Mouse (Mus musculus): Measurements from ENCODE around the gene 6430628N08Rik. TPM values are rescaled to one million over a fixed set of nuclear protein-coding genes. Genes with fewer than 3 reads are reported as not detected.

Gene 6430628N08Rik
- polyA plus RNA-seq, 1 experiment, result not detected

DNA sequence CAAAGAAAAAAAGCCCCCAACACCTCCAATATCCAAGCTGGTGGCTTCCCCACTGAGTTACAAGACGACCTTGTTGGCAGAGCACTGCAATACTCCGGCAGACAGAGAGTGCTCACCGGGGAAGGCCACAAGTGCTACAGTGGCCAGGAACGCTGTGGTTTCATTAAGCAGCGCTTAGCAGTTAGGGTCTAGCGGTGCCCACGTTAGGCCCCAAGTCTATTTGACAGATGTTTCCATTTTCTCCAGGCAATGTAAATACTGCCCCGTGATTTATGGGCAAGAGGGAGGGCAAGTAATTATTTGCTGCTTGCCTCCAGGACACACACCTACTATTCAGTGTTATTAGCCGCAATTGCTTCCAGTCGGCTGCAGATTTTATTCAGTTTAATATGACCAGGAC lies 26.6 kb upstream of the 6430628N08Rik start:
- TF ChIP-seq POLR2A (IDR thresholded peaks at IDR 0.05; ENCODE audit: low read depth, low read length) (no peak), CTCF (conservative IDR thresholded peaks at IDR 0.05; ENCODE audit: insufficient read depth, insufficient read length, low read depth, low read length) (no peak)
- H3K4me3 ChIP-seq (ENCODE audit: insufficient read depth, low read depth, low read length), result no peak overlapping the region
- H3K4me1 ChIP-seq (ENCODE audit: control insufficient read depth, insufficient read depth, low read length), result no peaks in the 10 kb centered on the region
- no peak for DNase-seq
- peaks cover 1% of the 10 kb centered on the region for H3K36me3 ChIP-seq (ENCODE audit: control insufficient read depth, insufficient read depth, low read length)
- no peaks in the 10 kb centered on the region for H3K27me3 ChIP-seq (replicated peaks; ENCODE audit: control insufficient read depth, insufficient read depth, low read length)
- WGBS, result 57% methylated on average over 10 of the region's 10 CpGs
- H3K27ac ChIP-seq (ENCODE audit: insufficient read depth, low read depth, low read length), result no peak overlapping the region

DNA sequence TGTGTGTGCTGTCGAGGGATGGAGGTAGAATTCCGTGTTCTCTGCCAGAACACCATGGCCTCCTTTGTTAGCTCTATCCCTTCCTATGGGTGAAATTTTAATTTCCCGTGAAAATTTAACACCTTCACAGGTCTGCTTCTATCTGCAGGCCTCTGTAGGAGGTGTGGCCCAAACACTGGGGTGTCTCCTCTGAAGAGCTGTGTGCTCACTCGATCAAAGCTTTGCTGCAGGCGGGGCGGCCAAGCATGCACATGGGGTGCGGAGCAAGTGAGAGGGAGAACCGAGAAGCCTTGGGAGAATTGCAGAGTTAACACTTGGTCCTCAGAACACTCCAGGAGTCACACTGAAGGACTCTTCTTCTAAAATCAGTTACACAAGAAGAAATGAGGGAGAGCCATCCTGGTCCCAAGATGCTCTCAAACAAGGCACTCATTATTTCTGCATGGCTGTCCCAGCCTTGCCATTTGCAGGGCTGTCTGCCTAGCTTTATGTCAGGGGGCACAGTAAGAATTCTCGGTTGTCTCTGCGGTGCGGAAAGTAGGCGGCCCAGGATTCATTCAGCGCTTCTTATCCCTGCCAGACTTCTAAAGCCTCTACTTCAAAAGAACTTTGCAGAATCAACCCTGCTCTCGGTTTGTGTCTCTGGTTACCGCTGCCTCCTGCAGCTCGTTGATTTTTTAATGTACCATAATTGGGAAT lies 20.8 kb upstream of the 6430628N08Rik start:
- Histone ChIP-seq H3K27me3 (replicated peaks; ENCODE audit: control insufficient read depth, insufficient read depth, low read length) (no peaks in the 10 kb centered on the region), H3K36me3 (ENCODE audit: control insufficient read depth, insufficient read depth, low read length) (peaks cover 3% of the 10 kb centered on the region; the same call in 1 of the 2 replicates), H3K4me3 (ENCODE audit: insufficient read depth, low read depth, low read length) (no peak overlapping the region), H3K27ac (ENCODE audit: insufficient read depth, low read depth, low read length) (no peak overlapping the region), H3K4me1 (ENCODE audit: control insufficient read depth, insufficient read depth, low read length) (no peaks in the 10 kb centered on the region)
- TF ChIP-seq CTCF (conservative IDR thresholded peaks at IDR 0.05; ENCODE audit: insufficient read depth, insufficient read length, low read depth, low read length) (no peak), POLR2A (IDR thresholded peaks at IDR 0.05; ENCODE audit: low read depth, low read length) (no peak)
- 64% methylated on average over 16 of the region's 16 CpGs for WGBS
- no peak for DNase-seq

DNA sequence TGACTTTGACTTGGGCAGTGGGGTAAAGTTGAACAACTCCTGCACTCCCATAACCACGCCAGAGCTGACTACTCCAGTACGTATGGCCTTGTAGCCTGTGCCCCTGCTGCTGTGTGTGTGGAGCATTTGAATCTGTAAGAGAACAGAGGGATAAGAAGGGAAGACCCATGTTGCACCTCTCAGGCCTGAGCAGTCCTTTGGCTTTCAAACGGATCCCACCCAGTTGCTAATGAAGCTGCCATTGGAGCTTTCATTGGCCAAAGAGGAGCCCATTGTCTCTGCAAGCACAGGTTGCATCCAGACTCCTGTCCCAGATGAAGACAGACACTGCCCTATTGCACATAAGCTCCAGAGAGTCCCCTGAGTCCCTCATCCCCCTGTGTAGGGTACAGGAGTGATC lies 17.2 kb upstream of the 6430628N08Rik start:
- Histone ChIP-seq H3K36me3 (ENCODE audit: control insufficient read depth, insufficient read depth, low read length) (peaks cover 3% of the 10 kb centered on the region; the same call in 1 of the 2 replicates), H3K4me3 (ENCODE audit: insufficient read depth, low read depth, low read length) (no peak overlapping the region), H3K4me1 (ENCODE audit: control insufficient read depth, insufficient read depth, low read length) (no peaks in the 10 kb centered on the region), H3K27ac (ENCODE audit: insufficient read depth, low read depth, low read length) (no peak overlapping the region), H3K27me3 (replicated peaks; ENCODE audit: control insufficient read depth, insufficient read depth, low read length) (no peaks in the 10 kb centered on the region)
- WGBS, result 91% methylated on average over 3 of the region's 3 CpGs
- TF ChIP-seq CTCF (conservative IDR thresholded peaks at IDR 0.05; ENCODE audit: insufficient read depth, insufficient read length, low read depth, low read length) (no peak), POLR2A (IDR thresholded peaks at IDR 0.05; ENCODE audit: low read depth, low read length) (no peak)
- DNase-seq, result no peak

DNA sequence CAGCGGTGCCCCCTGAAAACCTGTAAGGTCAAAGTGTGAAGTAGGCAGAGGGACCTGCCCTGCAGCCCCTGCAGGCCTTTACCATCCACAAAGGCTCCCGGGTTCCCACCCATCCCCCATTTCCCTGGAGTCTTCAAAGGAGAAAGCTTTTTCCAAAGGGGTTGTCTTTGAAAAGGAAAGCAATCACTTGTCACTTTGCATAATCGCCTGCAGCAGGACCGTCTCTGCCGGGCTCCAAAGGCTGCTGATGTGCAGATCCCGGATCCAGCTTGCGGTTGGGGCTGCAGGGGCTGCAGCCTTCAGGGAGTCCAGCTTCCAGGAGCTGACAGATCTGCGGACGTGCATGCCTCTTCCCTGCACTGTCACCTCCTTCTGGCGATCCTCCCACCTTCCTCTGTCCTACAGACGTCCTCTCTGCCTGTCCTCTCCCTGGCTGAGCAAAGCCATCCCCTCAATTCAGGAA lies 12.2 kb upstream of the 6430628N08Rik start:
- H3K4me3 ChIP-seq (ENCODE audit: insufficient read depth, low read depth, low read length), result no peak overlapping the region
- WGBS, result 35% methylated on average over 11 of the region's 11 CpGs

DNA sequence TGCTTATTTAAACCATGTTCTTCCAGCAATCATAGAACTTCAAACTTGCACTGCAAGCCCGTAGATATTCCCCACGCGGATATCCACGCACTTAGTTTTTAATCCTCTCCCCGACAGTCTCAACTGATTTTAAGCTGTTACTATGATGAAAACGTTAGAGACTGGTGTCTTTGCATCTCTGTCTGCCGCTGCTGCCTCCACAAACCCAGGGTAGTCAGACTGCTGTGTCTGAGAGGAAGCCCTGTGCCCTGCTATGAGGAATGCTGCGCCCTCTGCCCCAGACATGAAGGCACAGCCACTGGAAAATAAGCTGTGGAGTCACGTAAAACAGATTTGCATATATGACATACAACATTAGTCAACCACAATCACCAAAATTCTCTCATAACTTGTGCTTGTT lies 11.6 kb upstream of the 6430628N08Rik start:
- DNase-seq, result no peak
- no peaks in the 10 kb centered on the region for H3K4me1 ChIP-seq (ENCODE audit: control insufficient read depth, insufficient read depth, low read length)
- 68% methylated on average over 9 of the region's 9 CpGs for WGBS
- H3K27ac ChIP-seq (ENCODE audit: insufficient read depth, low read depth, low read length), result no peak overlapping the region
- no peaks in the 10 kb centered on the region for H3K27me3 ChIP-seq (replicated peaks; ENCODE audit: control insufficient read depth, insufficient read depth, low read length)
- no peaks in the 10 kb centered on the region; the same call in 1 of the 2 replicates for H3K36me3 ChIP-seq (ENCODE audit: control insufficient read depth, insufficient read depth, low read length)
- no peak overlapping the region for H3K4me3 ChIP-seq (ENCODE audit: insufficient read depth, low read depth, low read length)
- TF ChIP-seq POLR2A (IDR thresholded peaks at IDR 0.05; ENCODE audit: low read depth, low read length) (no peak), CTCF (conservative IDR thresholded peaks at IDR 0.05; ENCODE audit: insufficient read depth, insufficient read length, low read depth, low read length) (no peak)

More for the DNA sequence above, 12.2 kb upstream of the 6430628N08Rik start:
- Histone ChIP-seq H3K27ac (ENCODE audit: insufficient read depth, low read depth, low read length) (no peak overlapping the region), H3K36me3 (ENCODE audit: control insufficient read depth, insufficient read depth, low read length) (no peaks in the 10 kb centered on the region; the same call in 1 of the 2 replicates), H3K4me1 (ENCODE audit: control insufficient read depth, insufficient read depth, low read length) (no peaks in the 10 kb centered on the region), H3K27me3 (replicated peaks; ENCODE audit: control insufficient read depth, insufficient read depth, low read length) (no peaks in the 10 kb centered on the region)
- no peak for DNase-seq
- TF ChIP-seq POLR2A (IDR thresholded peaks at IDR 0.05; ENCODE audit: low read depth, low read length) (no peak), CTCF (conservative IDR thresholded peaks at IDR 0.05; ENCODE audit: insufficient read depth, insufficient read length, low read depth, low read length) (no peak)

DNA sequence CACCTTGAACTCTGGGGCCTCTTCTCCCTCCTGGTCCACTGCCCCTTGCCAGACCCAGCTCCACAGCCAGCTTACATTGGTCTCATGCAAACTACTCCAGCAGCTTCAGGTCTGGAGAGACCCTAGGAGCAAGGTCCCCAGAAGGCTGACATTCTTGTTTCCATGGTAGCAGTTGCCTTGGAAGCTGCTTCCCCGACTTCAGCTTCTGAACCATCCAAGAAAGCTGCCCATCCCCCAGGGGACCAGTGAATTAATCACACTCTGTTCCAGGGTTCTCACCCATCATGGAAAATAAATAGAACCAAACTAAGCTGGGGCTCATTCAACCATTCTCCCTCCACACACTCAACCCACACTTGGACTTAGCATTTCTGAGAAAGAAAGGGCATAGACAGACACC lies 9.3 kb upstream of the 6430628N08Rik start:
- Histone ChIP-seq H3K36me3 (ENCODE audit: control insufficient read depth, insufficient read depth, low read length) (no peaks in the 10 kb centered on the region), H3K4me1 (ENCODE audit: control insufficient read depth, insufficient read depth, low read length) (no peaks in the 10 kb centered on the region), H3K27ac (ENCODE audit: insufficient read depth, low read depth, low read length) (no peak overlapping the region), H3K27me3 (replicated peaks; ENCODE audit: control insufficient read depth, insufficient read depth, low read length) (no peaks in the 10 kb centered on the region), H3K4me3 (ENCODE audit: insufficient read depth, low read depth, low read length) (no peak overlapping the region)
- 21% methylated on average over 1 of the region's 1 CpGs for WGBS
- no peak for TF ChIP-seq CTCF (conservative IDR thresholded peaks at IDR 0.05; ENCODE audit: insufficient read depth, insufficient read length, low read depth, low read length)
- TF ChIP-seq POLR2A (IDR thresholded peaks at IDR 0.05; ENCODE audit: low read depth, low read length), result no peak
- no peak for DNase-seq

DNA sequence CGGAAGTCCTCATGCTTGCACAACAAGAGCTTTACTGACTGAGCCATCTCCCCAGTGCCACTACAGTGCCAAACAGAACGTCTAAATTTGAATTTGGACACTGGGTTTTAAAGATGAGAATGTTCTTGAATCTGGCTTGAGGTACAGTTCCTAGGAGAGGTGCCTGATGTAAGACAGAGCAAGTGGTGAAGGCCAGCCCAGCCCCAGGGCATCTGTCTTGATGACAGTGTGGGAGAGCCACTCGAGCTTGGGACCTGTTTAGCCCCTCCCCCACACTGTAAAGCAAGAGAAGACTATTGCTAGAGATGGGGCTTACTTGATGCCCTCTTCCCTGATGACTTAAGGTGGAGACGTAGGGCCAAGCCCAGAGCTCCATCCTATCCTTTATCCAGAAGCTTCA lies 8.3 kb upstream of the 6430628N08Rik start:
- TF ChIP-seq CTCF (conservative IDR thresholded peaks at IDR 0.05; ENCODE audit: insufficient read depth, insufficient read length, low read depth, low read length) (no peak), POLR2A (IDR thresholded peaks at IDR 0.05; ENCODE audit: low read depth, low read length) (no peak)
- no peaks in the 10 kb centered on the region for H3K27me3 ChIP-seq (replicated peaks; ENCODE audit: control insufficient read depth, insufficient read depth, low read length)
- no peak overlapping the region for H3K4me3 ChIP-seq (ENCODE audit: insufficient read depth, low read depth, low read length)
- H3K27ac ChIP-seq (ENCODE audit: insufficient read depth, low read depth, low read length), result no peak overlapping the region
- 59% methylated on average over 4 of the region's 4 CpGs for WGBS
- H3K36me3 ChIP-seq (ENCODE audit: control insufficient read depth, insufficient read depth, low read length), result no peaks in the 10 kb centered on the region
- no peak for DNase-seq
- H3K4me1 ChIP-seq (ENCODE audit: control insufficient read depth, insufficient read depth, low read length), result no peaks in the 10 kb centered on the region

Data from kidney, adult 2 months (tissue).